ENCODE assay signal across 7 mouse cellular contexts in the genomic region with DNA sequence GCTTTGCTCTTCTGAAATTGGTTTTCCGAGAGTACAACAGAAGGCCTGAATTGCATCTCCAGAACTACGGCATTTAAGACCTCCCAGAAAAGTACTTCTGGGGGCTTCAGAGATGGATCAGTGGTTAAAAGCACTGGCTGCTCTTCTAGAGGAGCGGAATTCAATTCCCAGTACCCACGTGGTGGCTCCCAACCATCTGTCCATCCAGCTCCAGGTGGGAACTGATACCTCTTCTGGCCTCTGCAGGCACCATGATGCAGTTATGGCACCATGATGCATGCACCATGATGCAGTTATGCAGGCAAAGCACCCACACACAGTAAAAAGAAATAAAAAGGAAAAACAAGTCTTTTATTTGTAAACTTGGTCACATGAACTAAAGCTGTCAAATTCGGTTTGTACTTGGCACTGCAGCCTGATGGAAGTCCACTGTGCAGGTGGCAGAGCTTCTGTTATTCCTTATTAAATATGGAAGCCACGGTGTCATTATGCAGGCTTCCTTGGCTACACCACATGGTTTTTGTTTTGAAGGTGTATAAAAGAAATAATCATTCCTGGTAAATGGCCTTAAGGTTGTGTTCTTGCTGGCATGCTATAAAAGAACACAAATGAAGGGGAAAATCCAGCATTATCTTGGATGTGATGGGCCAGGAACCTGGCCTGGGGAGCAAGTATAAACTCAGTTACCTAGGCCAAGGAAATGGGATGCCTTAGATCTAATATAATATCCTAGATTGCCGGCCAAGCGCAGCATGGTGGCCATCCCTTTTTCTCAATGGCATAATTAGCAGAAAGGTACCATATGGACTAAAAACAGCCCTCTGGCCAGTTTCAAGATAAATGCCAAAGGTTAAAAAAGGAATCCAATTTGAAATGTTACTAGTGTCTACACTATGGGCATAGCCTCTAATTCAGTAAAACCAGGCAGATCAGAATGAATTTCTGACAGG.
"Had no signal": no experiment of that assay in that cellular context is flagged by ENCODE, and none has a peak within 500 bp of the region (broad histone marks: within the 10 kb centered on the region; RNA-seq: fewer than 3 reads in every experiment).

No protein-coding gene starts in this region.

- ATAC-seq: liver, embryonic 12.5 days; midbrain, embryonic 15.5 days had no signal

- DNase-seq: kidney, postnatal 25 days; layer of hippocampus, postnatal 36 days; lung, postnatal 14 days; right cerebral cortex, postnatal 14 days; thymus, postnatal 36 days had no signal
